Mouse (Mus musculus) neural tube, embryonic 15.5 days (tissue): ENCODE data around the gene Slc8a3. TPM values are rescaled to one million over a fixed set of nuclear protein-coding genes. Genes with fewer than 3 reads are reported as not detected.

Experiments used
- ATAC-seq: fragments of 200-750 bp; cut with Nextera tagmentation; 2 replicates; pipeline ENCODE4 v1.8.0; 2017; ENCODE audit warnings: mild to moderate bottlenecking, moderate TSS enrichment, moderate library complexity; ENCODE audit not compliant: low FRiP score
- H3K27ac ChIP-seq: fragments of 300-500 bp; sonication (generic); replicated peaks from 2 replicates; pipeline ENCODE4 v1.5.1; 2015; ENCODE audit warnings: mild to moderate bottlenecking, inconsistent platforms
- H3K27me3 ChIP-seq: fragments of 300-500 bp; sonication (generic); replicated peaks from 2 replicates; pipeline ENCODE4 v1.6.1; 2015; ENCODE audit warnings: inconsistent platforms
- H3K36me3 ChIP-seq: fragments of 300-500 bp; sonication (generic); 2 replicates; pipeline ENCODE4 v1.6.1; 2015; ENCODE audit warnings: inconsistent platforms
- H3K4me1 ChIP-seq: fragments of 300-500 bp; sonication (generic); 2 replicates; pipeline ENCODE4 v1.6.1; 2015; ENCODE audit warnings: inconsistent platforms
- H3K4me2 ChIP-seq: fragments of 300-500 bp; sonication (generic); 2 replicates; pipeline ENCODE4 v1.6.1; 2015; ENCODE audit warnings: inconsistent platforms, mild to moderate bottlenecking, moderate library complexity
- H3K4me3 ChIP-seq: fragments of 300-500 bp; sonication (generic); replicated peaks from 2 replicates; pipeline ENCODE4 v1.5.1; 2015; ENCODE audit warnings: mild to moderate bottlenecking, inconsistent platforms
- H3K9ac ChIP-seq: fragments of 300-500 bp; sonication (generic); replicated peaks from 2 replicates; pipeline ENCODE4 v1.6.1; 2015; ENCODE audit warnings: mild to moderate bottlenecking, inconsistent platforms
- H3K9me3 ChIP-seq: fragments of 300-500 bp; sonication (generic); replicated peaks from 2 replicates; pipeline ENCODE4 v1.6.1; 2016; ENCODE audit warnings: inconsistent platforms
- WGBS: fragments of 180-500 bp; shearing (Covaris S2); methylation state at CpG from one replicate; pipeline ENCODE4 v1.1.7; 2015; ENCODE audit warnings: mixed read lengths; 5-methylcytosine and 5-hydroxymethylcytosine counted together
- polyA plus RNA-seq: library from polyadenylated mRNA; unstranded; fragments of >200 nt; fragmentation: Nextera tagmentation; extraction: Ambion mirVana; gene quantifications from 2 replicates; pipeline ENCODE4 v1.2.1, GENCODE M21; 2015

Slc8a3 gene
- polyA plus RNA-seq, 1 experiment from 2014 or later, result 12.4 TPM

- Histone ChIP-seq H3K36me3 (0 out of 2 replicates have a peak, but pooled peaks cover 3% of the 10 kb centered on the region), H3K9me3 (no peaks in the 10 kb centered on the region), H3K4me2 (no peak overlapping the region), H3K9ac (no peak overlapping the region), H3K4me1 (no peaks in the 10 kb centered on the region), H3K4me3 (no peak overlapping the region), H3K27ac (no peak overlapping the region), H3K27me3 (no peaks in the 10 kb centered on the region)
- 54% methylated on average over 5 of the region's 5 CpGs for WGBS
- ATAC-seq, result no peak
Observed at GRCm38 (mm10) chr12:81294613-81295012, 38.4 kb downstream of the Slc8a3 start.

DNA sequence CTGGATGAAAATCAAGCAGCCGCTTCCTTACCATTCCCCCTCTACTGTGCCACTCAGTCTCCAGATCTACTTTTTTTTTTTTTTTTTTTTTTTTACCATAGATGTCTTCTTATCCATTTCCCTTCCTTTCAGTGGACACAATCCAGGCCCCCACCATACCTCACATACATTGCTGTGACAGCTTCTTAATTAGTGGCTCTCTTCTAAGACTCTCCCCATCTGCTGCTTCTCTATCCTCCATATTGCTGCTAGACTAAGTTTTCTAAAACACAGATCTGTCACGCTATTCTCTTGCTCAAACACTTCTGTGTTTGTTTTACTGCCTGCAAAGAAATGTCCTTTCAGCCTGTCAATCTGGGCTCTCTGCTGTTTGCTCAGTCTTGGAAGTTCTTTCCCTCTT lies 54.9 kb downstream of the Slc8a3 start:
- no peaks in the 10 kb centered on the region for H3K9me3 ChIP-seq
- no peak overlapping the region for H3K27ac ChIP-seq
- H3K4me3 ChIP-seq, result no peak overlapping the region
- H3K4me2 ChIP-seq, result no peak overlapping the region
- WGBS, result 65% methylated on average over 2 of the region's 2 CpGs
- ATAC-seq, result no peak
- peaks cover 10% of the 10 kb centered on the region for H3K4me1 ChIP-seq
- H3K9ac ChIP-seq, result no peak overlapping the region
- no peaks in the 10 kb centered on the region for H3K36me3 ChIP-seq
- no peaks in the 10 kb centered on the region for H3K27me3 ChIP-seq

- no peaks in the 10 kb centered on the region for H3K27me3 ChIP-seq
- no peak overlapping the region for H3K27ac ChIP-seq
- no peaks in the 10 kb centered on the region for H3K36me3 ChIP-seq
- WGBS, result 72% methylated on average over 4 of the region's 4 CpGs
- H3K4me2 ChIP-seq, result no peak overlapping the region
- ATAC-seq, result no peak
- peaks cover 10% of the 10 kb centered on the region for H3K4me1 ChIP-seq
- no peak overlapping the region for H3K4me3 ChIP-seq
- no peak overlapping the region for H3K9ac ChIP-seq
- no peaks in the 10 kb centered on the region for H3K9me3 ChIP-seq
Observed at GRCm38 (mm10) chr12:81274616-81275015, 58.4 kb downstream of the Slc8a3 start.

DNA sequence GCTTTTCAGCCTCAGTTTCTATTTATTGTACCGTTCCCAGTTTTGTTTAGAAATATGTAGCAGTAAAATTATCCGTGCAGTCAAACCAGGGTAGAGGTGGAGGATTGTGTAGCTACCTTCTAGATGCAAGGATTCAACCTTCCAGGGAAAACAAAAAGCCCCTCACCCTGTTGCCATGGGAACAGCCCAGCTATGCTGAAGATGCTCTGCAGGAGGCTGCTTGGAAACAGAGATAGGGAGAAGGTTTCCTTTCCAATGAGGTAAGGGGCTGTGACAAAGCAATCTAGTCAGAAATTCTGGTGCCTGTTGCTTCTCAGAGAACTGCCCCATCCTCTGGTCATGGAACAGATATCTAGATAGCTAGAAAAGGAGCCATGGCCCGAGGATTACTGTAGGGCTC lies 59.6 kb downstream of the Slc8a3 start:
- peak; percentile 41; the same call in 1 of the 2 replicates for ATAC-seq
- H3K27me3 ChIP-seq, result no peaks in the 10 kb centered on the region
- H3K9ac ChIP-seq, result no peak overlapping the region
- H3K27ac ChIP-seq, result no peak overlapping the region
- 30% methylated on average over 3 of the region's 3 CpGs for WGBS
- H3K4me3 ChIP-seq, result no peak overlapping the region
- no peak overlapping the region for H3K4me2 ChIP-seq
- H3K36me3 ChIP-seq, result no peaks in the 10 kb centered on the region
- no peaks in the 10 kb centered on the region for H3K9me3 ChIP-seq
- H3K4me1 ChIP-seq, result peaks cover 10% of the 10 kb centered on the region

- H3K27me3 ChIP-seq, result no peaks in the 10 kb centered on the region
- no peak overlapping the region for H3K4me2 ChIP-seq
- no peak overlapping the region for H3K9ac ChIP-seq
- peaks cover 10% of the 10 kb centered on the region for H3K4me1 ChIP-seq
- no peaks in the 10 kb centered on the region for H3K36me3 ChIP-seq
- no peak overlapping the region for H3K27ac ChIP-seq
- ATAC-seq, result no peak
- no peak overlapping the region for H3K4me3 ChIP-seq
- H3K9me3 ChIP-seq, result no peaks in the 10 kb centered on the region
- WGBS, result 89% methylated on average over 5 of the region's 5 CpGs
Observed at GRCm38 (mm10) chr12:81269246-81269645, 63.7 kb downstream of the Slc8a3 start.

DNA sequence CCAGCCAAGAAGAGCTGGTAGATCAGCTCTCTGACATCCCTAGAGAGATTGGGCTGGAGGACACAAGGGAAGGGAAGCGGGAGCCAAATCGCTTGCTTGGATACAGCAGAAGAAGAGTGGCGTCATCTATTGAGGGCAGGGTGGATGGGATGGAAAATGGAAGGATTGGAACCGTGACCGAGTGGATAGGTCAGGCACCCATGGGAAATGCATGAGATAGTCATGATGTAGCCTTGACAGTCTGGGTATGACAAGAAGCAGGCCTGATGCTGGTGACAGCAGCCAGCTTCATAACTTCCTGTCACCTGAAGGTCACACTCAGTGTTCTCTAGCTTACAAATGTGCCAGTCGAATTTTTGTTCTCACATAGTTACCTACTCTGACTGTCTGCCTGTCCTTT lies 70.2 kb downstream of the Slc8a3 start:
- Histone ChIP-seq H3K4me3 (no peak overlapping the region), H3K4me1 (no peaks in the 10 kb centered on the region), H3K9me3 (no peaks in the 10 kb centered on the region), H3K27me3 (no peaks in the 10 kb centered on the region), H3K4me2 (no peak overlapping the region), H3K27ac (no peak overlapping the region), H3K9ac (no peak overlapping the region), H3K36me3 (no peaks in the 10 kb centered on the region)
- no peak for ATAC-seq
- WGBS, result 93% methylated on average over 6 of the region's 6 CpGs

DNA sequence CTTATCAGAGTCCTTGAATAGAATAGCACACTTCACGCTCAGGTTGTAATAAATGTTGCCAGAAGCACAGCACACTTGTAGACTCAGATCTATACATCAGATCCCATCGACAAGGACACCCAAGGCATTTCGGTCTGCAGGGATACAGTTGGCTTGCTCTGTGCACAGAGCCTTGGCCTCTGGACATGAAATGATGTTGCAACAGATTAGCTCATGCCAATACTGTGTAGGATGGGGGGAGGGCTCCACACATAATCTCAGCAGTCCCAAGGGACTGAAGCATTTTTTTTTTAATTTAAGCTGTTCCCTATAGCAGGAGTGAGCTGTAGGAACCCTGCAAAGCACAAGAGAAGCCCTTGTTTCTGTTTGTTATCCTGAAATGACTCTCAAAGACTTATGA lies 74.8 kb downstream of the Slc8a3 start:
- H3K4me3 ChIP-seq, result no peak overlapping the region
- ATAC-seq, result no peak
- H3K27ac ChIP-seq, result no peak overlapping the region
- no peaks in the 10 kb centered on the region for H3K9me3 ChIP-seq
- H3K36me3 ChIP-seq, result no peaks in the 10 kb centered on the region
- no peaks in the 10 kb centered on the region for H3K27me3 ChIP-seq
- 91% methylated on average over 3 of the region's 3 CpGs for WGBS
- H3K4me2 ChIP-seq, result no peak overlapping the region
- H3K9ac ChIP-seq, result no peak overlapping the region
- no peaks in the 10 kb centered on the region for H3K4me1 ChIP-seq

GRCm38 (mm10) chr12:81245411-81245810 lies 87.6 kb downstream of the Slc8a3 start:
- Histone ChIP-seq H3K4me2 (no peak overlapping the region), H3K4me3 (no peak overlapping the region), H3K9ac (no peak overlapping the region), H3K27me3 (no peaks in the 10 kb centered on the region), H3K9me3 (no peaks in the 10 kb centered on the region), H3K4me1 (no peaks in the 10 kb centered on the region), H3K36me3 (no peaks in the 10 kb centered on the region), H3K27ac (0 out of 2 replicates have a peak overlapping the region, but pooled peaks have one; percentile 3)
- ATAC-seq, result no peak
- 75% methylated on average over 6 of the region's 6 CpGs for WGBS

- ATAC-seq, result no peak
- Histone ChIP-seq H3K9ac (no peak overlapping the region), H3K27ac (no peak overlapping the region), H3K4me1 (no peaks in the 10 kb centered on the region), H3K4me2 (no peak overlapping the region), H3K27me3 (no peaks in the 10 kb centered on the region), H3K36me3 (no peaks in the 10 kb centered on the region), H3K4me3 (no peak overlapping the region), H3K9me3 (no peaks in the 10 kb centered on the region)
- 87% methylated on average over 7 of the region's 7 CpGs for whole genome bisulfite sequencing
Observed at GRCm38 (mm10) chr12:81244954-81245353, 88.0 kb downstream of the Slc8a3 start.

GRCm38 (mm10) chr12:81244492-81244891 lies 88.5 kb downstream of the Slc8a3 start:
- Histone ChIP-seq H3K4me2 (no peak overlapping the region), H3K9me3 (no peaks in the 10 kb centered on the region), H3K27me3 (no peaks in the 10 kb centered on the region), H3K36me3 (no peaks in the 10 kb centered on the region), H3K4me3 (no peak overlapping the region), H3K9ac (no peak overlapping the region), H3K4me1 (no peaks in the 10 kb centered on the region), H3K27ac (no peak overlapping the region)
- ATAC-seq, result no peak
- WGBS, result 75% methylated on average over 1 of the region's 1 CpGs

- no peak overlapping the region for H3K4me3 ChIP-seq
- no peak overlapping the region for H3K27ac ChIP-seq
- H3K27me3 ChIP-seq, result no peaks in the 10 kb centered on the region
- no peaks in the 10 kb centered on the region for H3K9me3 ChIP-seq
- no peak overlapping the region for H3K4me2 ChIP-seq
- no peaks in the 10 kb centered on the region for H3K4me1 ChIP-seq
- WGBS, result 93% methylated on average over 2 of the region's 2 CpGs
- no peak overlapping the region for H3K9ac ChIP-seq
- no peak for ATAC-seq
- H3K36me3 ChIP-seq, result no peaks in the 10 kb centered on the region
Observed at GRCm38 (mm10) chr12:81241676-81242075, 91.3 kb downstream of the Slc8a3 start.

GRCm38 (mm10) chr12:81241096-81241495 lies 91.9 kb downstream of the Slc8a3 start:
- no peak for ATAC-seq
- no peak overlapping the region for H3K9ac ChIP-seq
- 80% methylated on average over 4 of the region's 4 CpGs for WGBS

DNA sequence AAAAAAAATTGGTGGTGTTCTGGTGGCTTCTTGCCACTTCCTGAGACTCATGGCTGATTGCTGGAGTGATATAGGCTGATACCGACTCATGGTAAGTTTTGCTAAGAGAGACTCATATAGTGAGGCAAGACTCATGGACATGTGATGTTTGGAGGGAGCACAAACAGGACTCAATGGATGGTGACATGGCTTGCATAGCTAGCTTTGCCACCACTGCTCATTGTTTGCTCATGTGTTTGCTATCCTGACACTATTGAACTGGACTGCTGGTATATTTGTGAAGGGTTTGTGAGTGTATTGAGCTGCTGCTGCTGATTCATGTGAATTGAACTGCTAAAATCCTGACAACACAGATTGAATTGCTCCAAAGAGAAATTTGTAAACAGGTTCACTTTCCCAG lies 95.8 kb downstream of the Slc8a3 start:
- Histone ChIP-seq H3K4me2 (no peak overlapping the region), H3K27me3 (no peaks in the 10 kb centered on the region), H3K4me1 (no peaks in the 10 kb centered on the region), H3K36me3 (no peaks in the 10 kb centered on the region), H3K9ac (no peak overlapping the region), H3K27ac (no peak overlapping the region), H3K9me3 (no peaks in the 10 kb centered on the region), H3K4me3 (no peak overlapping the region)
- 91% methylated on average over 1 of the region's 1 CpGs for WGBS
- no peak for ATAC-seq

More at GRCm38 (mm10) chr12:81241096-81241495, 91.9 kb downstream of the Slc8a3 start:
- Histone ChIP-seq H3K4me1 (no peaks in the 10 kb centered on the region), H3K27me3 (no peaks in the 10 kb centered on the region), H3K4me3 (no peak overlapping the region), H3K4me2 (no peak overlapping the region), H3K9me3 (no peaks in the 10 kb centered on the region), H3K27ac (no peak overlapping the region), H3K36me3 (no peaks in the 10 kb centered on the region)
